11 mouse cellular contexts compared by ENCODE assay signal in the genomic region with DNA sequence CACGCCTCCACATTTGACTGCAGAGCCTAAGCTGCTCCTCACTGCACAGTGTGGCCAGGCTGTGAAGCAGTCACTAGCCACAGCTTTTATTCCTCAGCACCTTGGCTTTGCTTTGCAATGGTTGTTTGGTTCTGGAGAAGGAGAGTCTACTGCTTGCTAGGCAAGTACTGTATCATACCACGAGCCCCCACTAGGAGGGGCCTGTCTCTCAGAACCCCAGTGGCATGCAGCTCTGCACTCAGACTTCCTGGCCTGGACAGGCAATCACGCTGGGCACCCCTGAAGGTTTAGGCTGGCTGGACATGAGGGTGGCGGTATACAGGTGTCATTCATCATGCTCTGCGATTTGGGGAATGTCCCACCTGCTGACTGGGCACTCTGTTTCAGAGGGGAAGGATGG. TPM values are rescaled to one million over a fixed set of nuclear protein-coding genes. Genes with fewer than 3 reads are reported as not detected.
DNase-seq lines count a peak whose midpoint lies in the region; ATAC-seq and TF ChIP-seq lines count a peak whose summit lies in the region.
"Had no signal": no experiment of that assay in that cellular context is flagged by ENCODE, and none has a peak within 500 bp of the region (broad histone marks: within the 10 kb centered on the region; RNA-seq: fewer than 3 reads in every experiment).

No protein-coding gene starts in this region.

- TF ChIP-seq POLR2A in bone marrow, adult 2 months (IDR thresholded peaks at IDR 0.05; ENCODE audit: borderline replicate concordance, control insufficient read depth, low read depth, low read length): no peak

- H3K9ac ChIP-seq in limb, embryonic 11.5 days (ENCODE audit: low read length): no peak overlapping the region
- H3K9ac ChIP-seq: forebrain, embryonic 15.5 days; neural tube, embryonic 15.5 days had no signal

- ATAC-seq in limb, embryonic 11.5 days (ENCODE audit: insufficient number of reproducible peaks, low FRiP score, low TSS enrichment, low read depth): no peak
- ATAC-seq: forebrain, embryonic 15.5 days had no signal

- H3K4me1 ChIP-seq in bone marrow, adult 2 months (ENCODE audit: control insufficient read depth, insufficient read depth, low read length): peaks cover 2% of the 10 kb centered on the region; the same call in 1 of the 2 replicates
- H3K4me1 ChIP-seq in limb, embryonic 11.5 days (ENCODE audit: control insufficient read depth, insufficient read depth, low read length): no peaks in the 10 kb centered on the region
- H3K4me1 ChIP-seq: forebrain, embryonic 15.5 days; neural tube, embryonic 15.5 days had no signal

- no peaks in the 10 kb centered on the region for H3K36me3 ChIP-seq in limb, embryonic 11.5 days (ENCODE audit: control insufficient read depth, insufficient read depth, low read length)
- H3K36me3 ChIP-seq: forebrain, embryonic 15.5 days; heart, embryonic 10.5 days; neural tube, embryonic 15.5 days had no signal

- WGBS in bone marrow, adult 2 months: 52% methylated on average over 5 of the region's 5 CpGs
- 40% methylated on average over 5 of the region's 5 CpGs for WGBS in limb, embryonic 11.5 days

- H3K27me3 ChIP-seq in limb, embryonic 11.5 days (ENCODE audit: control insufficient read depth, insufficient read depth, low read length): no peaks in the 10 kb centered on the region
- H3K27me3 ChIP-seq: forebrain, embryonic 15.5 days; neural tube, embryonic 15.5 days had no signal

- peak; percentile 22; the same call in 1 of the 2 replicates for TF ChIP-seq CTCF in bone marrow, adult 2 months (IDR thresholded peaks at IDR 0.05; ENCODE audit: control insufficient read depth, insufficient read depth, low read length)

- H3K4me3 ChIP-seq in bone marrow, adult 2 months (replicated peaks; ENCODE audit: control insufficient read depth, low read depth, low read length): no peak overlapping the region
- no peak overlapping the region for H3K4me3 ChIP-seq in limb, embryonic 11.5 days (ENCODE audit: low read depth, low read length)
- H3K4me3 ChIP-seq: forebrain, embryonic 15.5 days; heart, embryonic 10.5 days; neural tube, embryonic 15.5 days had no signal

- no peak overlapping the region for H3K4me2 ChIP-seq in limb, embryonic 11.5 days (ENCODE audit: low read depth, severe bottlenecking)
- H3K4me2 ChIP-seq: forebrain, embryonic 15.5 days; neural tube, embryonic 15.5 days had no signal

- intact Hi-C loops in left cerebral cortex, postnatal 36 days (cut with DNase I): no loop called here

- H3K27ac ChIP-seq in bone marrow, adult 2 months (ENCODE audit: control insufficient read depth, insufficient read depth, low read depth, low read length, poor library complexity): no peak overlapping the region
- H3K27ac ChIP-seq in limb, embryonic 11.5 days (replicated peaks; ENCODE audit: low read depth, low read length): no peak overlapping the region
- H3K27ac ChIP-seq: forebrain, embryonic 15.5 days; heart, embryonic 10.5 days; neural tube, embryonic 15.5 days had no signal

- peak; percentile 26 to 34 for DNase-seq in kidney, postnatal 4 days
- DNase-seq in kidney, adult 11 months: no peak
- peak; percentile 49 for DNase-seq in MN1 (ENCODE audit: low spot score)
- peak; percentile 43 for DNase-seq in limb, embryonic 11.5 days (ENCODE audit: low spot score)
- no peak for DNase-seq in left cerebral cortex, postnatal 36 days (ENCODE audit: low spot score in 2 of 2)
- DNase-seq in c-Kit-positive CD71-positive TER-119-positive erythroid progenitor cells, embryonic 14.5 days (ENCODE audit: low spot score): no peak
- DNase-seq: cerebellum, adult 11 months had no signal

- no peaks in the 10 kb centered on the region for H3K9me3 ChIP-seq in limb, embryonic 11.5 days (ENCODE audit: control insufficient read depth, low read length)
- H3K9me3 ChIP-seq: forebrain, embryonic 15.5 days; heart, embryonic 10.5 days; neural tube, embryonic 15.5 days had no signal

RNA-seq across cellular contexts. Expression of gene Hck, which starts 26.0 kb away (rescaled TPM):
- 20.0 and 54.3 TPM in 2 replicates for polyA plus RNA-seq in bone marrow, adult 2 months (2011; ENCODE audit: insufficient read depth, insufficient read length, low replicate concordance, missing spikeins)
- polyA plus RNA-seq in limb, embryonic 11.5 days (2014; fragmentation: Nextera tagmentation; extraction: Ambion mirVana): 1.4 TPM in 2 replicates
- 1 to 10 TPM; 2.1 to 2.4 TPM for total RNA-seq in left cerebral cortex, postnatal 36 days (2021)

RNA-seq across cellular contexts. Expression of gene Tm9sf4, which starts 26.9 kb away (rescaled TPM):
- 12.6 and 18.3 TPM in 2 replicates for polyA plus RNA-seq in bone marrow, adult 2 months (2011; ENCODE audit: insufficient read depth, insufficient read length, low replicate concordance, missing spikeins)
- 79.7 and 97.5 TPM in 2 replicates for polyA plus RNA-seq in limb, embryonic 11.5 days (2014; fragmentation: Nextera tagmentation; extraction: Ambion mirVana)
- 100 to 1,000 TPM; 114 to 123 TPM for total RNA-seq in left cerebral cortex, postnatal 36 days (2021)

Comparison
In these comparisons a context has a peak if more than half of its experiments do, and no peak if none do; other contexts are left out.
1. DNase-seq: peak in kidney, postnatal 4 days (2 of 2), MN1 (single experiment) and limb, embryonic 11.5 days (single experiment); none in kidney, adult 11 months (single experiment), left cerebral cortex, postnatal 36 days (0 of 2) and c-Kit-positive CD71-positive TER-119-positive erythroid progenitor cells, embryonic 14.5 days (single experiment).